Mouse (Mus musculus): ENCODE results near the gene Mdh1.
"Not testable (repeated sequence)": the region's sequence is repeated elsewhere in the genome, so short reads cannot be mapped to it uniquely, and the experiment has no call there.

Mdh1 gene

GRCm38 (mm10) chr11:21549052-21549451 lies 23.1 kb downstream of the Mdh1 start:
- ChIA-PET POLR2A (no interaction called here), CTCF (interaction anchor here in 1 of 4 experiments (0.7 kb wide), 1 partner anchor 482 kb away, joined by 3 read pairs; no protein-coding TSS in a partner anchor)

GRCm38 (mm10) chr11:21547518-21547917 lies 24.6 kb downstream of the Mdh1 start:
- ChIA-PET POLR2A (no interaction called here), CTCF (no interaction called here)

GRCm38 (mm10) chr11:21546671-21547070 lies 25.5 kb downstream of the Mdh1 start:
- ChIA-PET POLR2A (interaction anchor here in 1 of 4 experiments (0.5 kb wide), 1 partner anchor 1435 kb away, joined by 3 read pairs; no protein-coding TSS in a partner anchor), CTCF (no interaction called here)

DNA sequence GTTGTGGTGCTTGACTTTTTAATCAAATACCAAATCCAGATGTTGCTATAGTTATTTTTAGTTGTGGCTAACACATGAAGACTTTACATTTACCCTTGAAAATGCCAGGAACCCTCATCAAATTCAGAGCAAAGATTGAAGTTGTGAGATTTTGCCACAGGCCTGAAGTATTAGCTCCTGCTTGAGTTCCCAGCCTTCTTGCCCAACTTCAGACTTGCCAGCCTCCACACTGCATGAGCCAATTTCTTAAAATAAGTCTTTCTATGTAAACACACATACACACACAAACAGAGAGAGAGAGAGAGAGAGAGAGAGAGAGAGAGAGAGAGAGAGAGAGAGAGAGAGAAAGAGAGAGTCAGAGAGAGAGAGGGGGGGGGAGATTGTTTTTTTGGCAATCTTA lies 26.2 kb downstream of the Mdh1 start:
- ChIA-PET POLR2A (no interaction called here), CTCF (interaction anchor here in 1 of 4 experiments (0.6 kb wide), 1 partner anchor 16 kb away, joined by 6 read pairs; no protein-coding TSS in a partner anchor)

DNA sequence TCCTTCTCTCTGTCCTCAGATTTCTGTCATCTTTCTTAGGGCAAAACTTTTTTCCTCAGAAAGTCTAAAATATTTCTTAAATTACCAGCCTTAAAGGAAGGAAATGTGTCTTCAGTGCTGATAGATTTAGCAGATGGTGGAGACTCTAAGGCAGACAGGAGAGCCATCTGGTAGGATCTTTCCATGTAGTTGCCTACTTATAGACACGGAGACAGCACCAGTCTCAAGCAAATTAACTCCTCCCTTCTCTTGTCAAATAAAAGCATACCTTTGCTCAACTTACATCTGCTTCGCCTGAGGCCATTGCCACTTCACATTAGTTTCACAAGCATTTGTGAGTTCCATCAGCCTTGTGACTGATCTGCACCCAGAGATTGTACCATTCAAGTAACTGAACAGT lies 27.1 kb downstream of the Mdh1 start:
- POLR2A ChIA-PET: no interaction called here
- CTCF ChIA-PET: no interaction called here

- ChIA-PET POLR2A (no interaction called here), CTCF (no interaction called here)
Measured at GRCm38 (mm10) chr11:21542731-21543130, 29.4 kb downstream of the Mdh1 start.

- CTCF ChIA-PET: interaction anchor here in 1 of 4 experiments (1.2 kb wide), 1 partner anchor 94 kb away, joined by 3 read pairs; no protein-coding TSS in a partner anchor
- POLR2A ChIA-PET: interaction anchor here in 2 of 4 experiments (0.7 to 1.0 kb wide), 2 partner anchors 9 to 43 kb away, joined by 3 read pairs; no protein-coding TSS in a partner anchor
Measured at GRCm38 (mm10) chr11:21540622-21541021, 31.5 kb downstream of the Mdh1 start.

GRCm38 (mm10) chr11:21540072-21540471 lies 32.1 kb downstream of the Mdh1 start:
- POLR2A ChIA-PET: interaction anchor here in 1 of 4 experiments (0.7 kb wide), 1 partner anchor 43 kb away, joined by 3 read pairs; no protein-coding TSS in a partner anchor
- CTCF ChIA-PET: interaction anchor here in 1 of 4 experiments (1.2 kb wide), 1 partner anchor 94 kb away, joined by 3 read pairs; no protein-coding TSS in a partner anchor

DNA sequence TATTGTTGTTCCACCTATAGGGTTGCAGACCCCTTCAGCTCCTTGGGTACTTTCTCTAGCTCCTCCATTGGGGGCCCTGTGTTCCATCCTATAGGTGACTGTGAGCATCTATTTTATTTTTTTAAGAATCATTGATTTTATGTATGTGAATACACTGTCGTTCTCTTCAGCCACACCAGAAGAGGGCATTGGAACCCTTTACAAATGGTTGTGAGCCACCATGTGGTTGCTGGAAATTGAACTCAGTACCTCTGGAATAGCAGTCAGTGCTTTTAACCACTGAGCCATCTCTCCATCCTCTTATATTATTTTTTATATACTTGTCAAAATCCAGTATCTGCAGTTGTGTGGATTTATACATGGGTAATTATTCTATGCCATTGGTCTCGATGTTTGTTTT lies 41.3 kb downstream of the Mdh1 start:
- CTCF ChIA-PET: interaction anchor here in 1 of 4 experiments (0.5 to 0.7 kb wide), 2 partner anchors 86 to 712 kb away, joined by 4 to 10 read pairs; no protein-coding TSS in a partner anchor
- POLR2A ChIA-PET: not testable (repeated sequence)

GRCm38 (mm10) chr11:21528676-21529394 lies 43.3 kb downstream of the Mdh1 start:
- POLR2A ChIA-PET: no interaction called here
- CTCF ChIA-PET: no interaction called here

- ChIA-PET POLR2A (no interaction called here), CTCF (no interaction called here)
Measured at GRCm38 (mm10) chr11:21517726-21518125, 54.4 kb downstream of the Mdh1 start.

GRCm38 (mm10) chr11:21516396-21516795 lies 55.8 kb downstream of the Mdh1 start:
- CTCF ChIA-PET, POLR2A ChIA-PET: not testable (repeated sequence)

GRCm38 (mm10) chr11:21510577-21510976 lies 61.6 kb downstream of the Mdh1 start:
- POLR2A ChIA-PET, CTCF ChIA-PET: not testable (repeated sequence)

DNA sequence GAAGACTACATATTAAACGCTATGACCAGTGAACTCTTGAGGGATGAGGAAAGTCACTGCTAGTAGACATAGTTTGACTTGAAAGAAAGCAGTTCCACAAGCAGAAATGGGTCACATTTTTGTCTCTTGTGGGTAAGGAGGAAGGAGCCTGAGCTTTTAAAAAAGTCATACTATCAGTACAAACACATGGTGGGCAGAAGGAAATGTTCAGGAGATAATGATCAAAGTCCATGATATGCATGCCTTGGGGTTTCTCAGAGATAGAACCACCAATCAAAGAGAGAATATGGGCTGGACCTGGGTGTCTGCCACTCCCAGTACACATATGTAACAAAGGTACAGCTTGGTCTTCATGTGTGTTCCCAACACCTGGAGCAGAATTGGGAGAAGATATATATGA lies 63.5 kb downstream of the Mdh1 start:
- CTCF ChIA-PET: not testable (repeated sequence)
- POLR2A ChIA-PET: interaction anchor here in 1 of 4 experiments (0.6 kb wide), 1 partner anchor 814 kb away, joined by 5 read pairs; no protein-coding TSS in a partner anchor

- CTCF ChIA-PET: interaction anchor here in 1 of 4 experiments (0.6 kb wide), 1 partner anchor 158 kb away, joined by 8 read pairs; no protein-coding TSS in a partner anchor
- POLR2A ChIA-PET: not testable (repeated sequence)
Measured at GRCm38 (mm10) chr11:21507073-21507472, 65.1 kb downstream of the Mdh1 start.

Measured in embryonic stem cell, embryonic (primary cell).